Mouse (Mus musculus): ENCODE measurements around the gene Mpzl2.

Mpzl2 gene

GRCm38 (mm10) chr9:45085741-45086690 lies 46.4 kb downstream of the Mpzl2 start:
- no peak for DNase-seq (ENCODE audit: low spot score)

DNA sequence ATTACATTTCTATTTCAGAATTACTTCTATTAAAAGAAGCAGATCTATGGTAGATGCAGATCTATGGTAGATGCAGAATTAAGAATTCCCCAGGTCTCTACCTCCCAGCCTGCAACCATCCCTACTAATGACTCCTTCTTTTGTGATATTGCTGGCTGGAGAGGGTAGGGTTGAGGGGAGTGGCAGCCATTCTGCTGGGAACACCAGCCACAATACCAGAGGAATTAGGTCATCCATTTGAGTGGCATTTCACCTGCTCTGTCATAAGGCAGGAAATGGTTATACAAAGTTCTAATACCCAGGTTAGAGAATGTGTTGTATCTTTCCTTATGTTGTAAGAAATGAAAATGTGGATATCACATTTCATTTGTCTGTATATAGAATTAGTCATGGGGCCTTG lies 48.4 kb downstream of the Mpzl2 start:
- DNase-seq (ENCODE audit: low spot score), result no peak

DNA sequence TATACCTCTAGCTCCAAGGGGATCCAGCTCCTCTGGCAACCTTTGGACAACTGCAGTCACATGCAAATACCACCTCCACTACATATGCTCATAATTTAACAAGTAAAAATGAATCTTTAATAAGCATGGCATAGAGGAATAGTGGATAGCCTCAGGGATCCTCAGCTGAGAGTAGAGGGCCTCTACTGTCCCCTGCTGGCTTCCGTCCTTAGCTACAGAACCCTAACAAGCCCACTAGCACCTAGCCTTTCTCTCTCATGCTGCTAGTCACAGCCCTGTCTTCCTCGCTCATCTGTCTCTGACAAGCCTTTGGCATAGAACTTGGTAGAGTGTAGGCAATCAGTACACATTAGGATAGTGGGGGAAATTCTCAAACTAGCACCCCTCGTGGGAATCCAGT lies 51.2 kb downstream of the Mpzl2 start:
- no peak for DNase-seq (ENCODE audit: low spot score)

- DNase-seq (ENCODE audit: low spot score), result no peak
Observed at GRCm38 (mm10) chr9:45092641-45093040, 53.0 kb downstream of the Mpzl2 start.

DNA sequence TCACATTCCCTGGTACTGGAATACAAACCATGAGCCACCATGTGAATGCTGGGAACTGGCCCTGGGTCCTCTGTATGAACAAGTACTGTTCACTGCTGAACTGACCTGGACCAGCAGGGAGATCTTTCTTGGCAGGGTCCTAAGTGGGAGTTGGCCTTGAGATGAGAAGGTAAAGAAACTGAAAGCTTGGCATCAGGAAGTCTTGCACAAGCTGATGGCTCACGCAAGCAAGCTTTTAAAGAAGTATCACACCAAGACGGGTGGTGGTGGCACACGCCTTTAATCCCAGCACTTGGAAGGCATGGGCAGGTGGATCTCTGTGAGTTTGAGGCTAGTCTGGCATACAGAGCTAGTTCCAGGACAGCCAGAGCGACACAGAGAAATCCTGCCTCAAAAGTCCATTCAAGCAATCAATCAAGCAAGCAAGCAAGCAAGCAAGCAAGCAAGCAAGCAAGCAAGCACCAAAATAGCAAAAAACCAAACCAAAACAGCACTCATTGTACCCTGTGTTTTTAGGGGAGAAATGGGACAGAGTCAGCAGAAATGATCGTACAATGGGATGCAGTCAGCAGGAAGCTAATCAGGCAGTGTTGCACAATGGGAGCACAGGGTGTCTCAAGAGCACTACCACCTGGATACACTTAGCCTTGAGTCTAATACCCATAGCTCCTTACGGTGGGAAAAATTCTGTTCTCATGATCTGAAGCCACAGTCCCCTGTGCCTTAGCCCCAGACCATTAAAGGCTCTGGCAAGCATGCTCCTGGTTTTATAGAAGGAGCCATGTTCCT lies 55.7 kb downstream of the Mpzl2 start:
- DNase-seq (ENCODE audit: low spot score), result no peak

GRCm38 (mm10) chr9:45097877-45098276 lies 58.3 kb downstream of the Mpzl2 start:
- DNase-seq (ENCODE audit: low spot score), result no peak

DNA sequence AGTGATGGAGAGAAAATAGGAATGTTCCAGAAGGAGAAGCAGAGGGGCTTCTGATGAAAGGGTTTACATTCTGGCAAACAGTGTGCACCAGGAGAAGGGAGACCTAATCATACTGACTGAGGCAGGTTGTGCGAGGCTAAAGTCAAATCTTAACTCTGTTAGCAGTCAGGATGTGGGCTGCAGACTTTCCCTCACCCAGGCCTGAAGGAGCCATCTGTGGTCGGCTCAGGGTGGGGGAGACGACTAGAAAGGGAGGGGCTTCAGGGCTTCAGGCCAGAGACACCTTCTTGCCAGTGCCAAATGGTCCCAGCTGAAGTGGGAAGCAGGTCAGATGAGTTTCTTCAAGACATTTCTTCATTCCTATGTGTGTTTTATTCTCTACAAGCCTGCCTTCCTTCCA lies 58.8 kb downstream of the Mpzl2 start:
- no peak for DNase-seq (ENCODE audit: low spot score)

DNA sequence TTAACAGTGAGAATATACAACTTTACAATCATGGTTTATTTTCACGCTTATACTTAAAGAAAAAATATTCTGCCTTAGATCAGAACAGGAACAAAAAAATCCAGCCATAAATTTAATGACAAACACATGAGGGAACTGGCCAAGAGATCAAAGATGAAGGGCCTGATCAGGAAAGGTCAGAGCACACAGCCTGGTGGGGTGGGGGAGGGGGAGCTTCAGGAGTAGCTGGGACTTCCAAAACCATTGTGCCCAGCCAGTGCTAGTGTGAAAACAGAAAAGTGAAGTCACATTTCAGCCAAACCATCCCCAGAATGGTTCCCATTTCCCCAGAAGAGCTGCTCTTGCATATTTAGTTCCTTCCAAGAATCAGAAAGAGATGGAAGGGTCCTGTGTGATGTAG lies 62.9 kb downstream of the Mpzl2 start:
- DNase-seq (ENCODE audit: low spot score), result no peak

GRCm38 (mm10) chr9:45103211-45103979 lies 63.8 kb downstream of the Mpzl2 start:
- no peak for DNase-seq (ENCODE audit: low spot score)

All from left cerebral cortex, adult 11 months (tissue).